Mouse (Mus musculus) stomach, postnatal 0 days (tissue): ENCODE measurements around the gene Ormdl3.

Experiments used
- CTCF ChIP-seq: IDR thresholded peaks from 2 replicates; pipeline ENCODE4 v1.5.1; 2016; ENCODE audit warnings: antibody characterized with exemption, low read depth, mild to moderate bottlenecking, moderate library complexity
- EP300 ChIP-seq: optimal IDR thresholded peaks from 2 replicates; pipeline ENCODE3; 2016; ENCODE audit warnings: antibody characterized with exemption

- TF ChIP-seq CTCF (no peak), EP300 (no peak)
Measured at GRCm38 (mm10) chr11:98543414-98543813, 43.8 kb downstream of the Ormdl3 start.
